Mouse (Mus musculus): Measurements from ENCODE around the gene Snorc. TPM values are rescaled to one million over a fixed set of nuclear protein-coding genes. Genes with fewer than 3 reads are reported as not detected.
"Not testable (repeated sequence)": the region's sequence is repeated elsewhere in the genome, so short reads cannot be mapped to it uniquely, and the experiment has no call there.

Gene Snorc
- under 1 TPM in 1 of 2 experiments, not detected in 1; 0.82 TPM for total RNA-seq (2021)
- long read RNA-seq, experiment 1 = 0 reads
- long read RNA-seq, experiment 2 = 0 reads

DNA sequence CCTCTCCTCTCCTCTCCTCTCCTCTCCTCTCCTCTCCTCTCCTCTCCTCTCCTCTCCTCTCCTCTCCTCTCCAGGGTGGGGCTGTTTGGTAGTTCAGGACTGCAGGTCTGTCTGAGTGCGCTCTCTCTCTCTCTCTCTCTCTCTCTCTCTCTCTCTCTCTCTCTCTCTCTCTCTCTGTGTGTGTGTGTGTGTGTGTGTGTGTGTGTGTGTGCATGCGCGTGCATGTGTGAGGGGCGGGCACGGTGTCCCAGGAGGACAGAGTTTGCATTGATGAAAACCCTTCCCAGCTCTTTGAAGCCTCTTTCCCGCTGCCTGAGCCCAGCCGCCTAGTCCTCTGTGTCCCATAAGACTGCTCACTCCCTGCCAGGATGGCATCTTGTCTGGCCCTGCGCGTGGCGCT is at the start of gene Snorc:
Gene Snorc, plus strand, starts transcription at position 301 of the 400 bp plus-strand sequence.
- not testable (repeated sequence) for DNase-seq (ENCODE audit: low spot score in 2 of 2)

DNA sequence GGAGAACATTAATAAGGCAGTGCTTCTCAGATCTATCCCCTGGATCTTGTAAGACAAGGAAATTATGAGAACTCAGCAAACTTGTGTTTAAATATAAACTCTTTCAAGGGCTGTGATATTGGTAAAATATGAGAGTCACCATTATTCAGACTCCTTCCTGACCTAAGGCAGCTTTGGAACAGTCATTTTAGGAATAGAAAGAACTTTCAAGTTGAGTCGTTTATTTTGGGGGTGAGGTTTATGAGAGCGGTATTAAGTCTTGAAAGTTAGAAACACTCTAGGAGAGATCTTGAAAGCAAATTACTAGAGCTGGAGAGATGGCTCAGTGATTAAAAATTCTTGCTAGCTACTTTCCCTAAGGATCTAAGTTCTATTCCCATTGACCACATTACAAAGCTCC is 34.9 kb upstream of the Snorc start:
- no peak for DNase-seq (ENCODE audit: low spot score in 2 of 2)

- DNase-seq (ENCODE audit: low spot score in 2 of 2) = no peak
Observed at GRCm38 (mm10) chr1:87436583-87436982, 33.5 kb upstream of the Snorc start.

DNA sequence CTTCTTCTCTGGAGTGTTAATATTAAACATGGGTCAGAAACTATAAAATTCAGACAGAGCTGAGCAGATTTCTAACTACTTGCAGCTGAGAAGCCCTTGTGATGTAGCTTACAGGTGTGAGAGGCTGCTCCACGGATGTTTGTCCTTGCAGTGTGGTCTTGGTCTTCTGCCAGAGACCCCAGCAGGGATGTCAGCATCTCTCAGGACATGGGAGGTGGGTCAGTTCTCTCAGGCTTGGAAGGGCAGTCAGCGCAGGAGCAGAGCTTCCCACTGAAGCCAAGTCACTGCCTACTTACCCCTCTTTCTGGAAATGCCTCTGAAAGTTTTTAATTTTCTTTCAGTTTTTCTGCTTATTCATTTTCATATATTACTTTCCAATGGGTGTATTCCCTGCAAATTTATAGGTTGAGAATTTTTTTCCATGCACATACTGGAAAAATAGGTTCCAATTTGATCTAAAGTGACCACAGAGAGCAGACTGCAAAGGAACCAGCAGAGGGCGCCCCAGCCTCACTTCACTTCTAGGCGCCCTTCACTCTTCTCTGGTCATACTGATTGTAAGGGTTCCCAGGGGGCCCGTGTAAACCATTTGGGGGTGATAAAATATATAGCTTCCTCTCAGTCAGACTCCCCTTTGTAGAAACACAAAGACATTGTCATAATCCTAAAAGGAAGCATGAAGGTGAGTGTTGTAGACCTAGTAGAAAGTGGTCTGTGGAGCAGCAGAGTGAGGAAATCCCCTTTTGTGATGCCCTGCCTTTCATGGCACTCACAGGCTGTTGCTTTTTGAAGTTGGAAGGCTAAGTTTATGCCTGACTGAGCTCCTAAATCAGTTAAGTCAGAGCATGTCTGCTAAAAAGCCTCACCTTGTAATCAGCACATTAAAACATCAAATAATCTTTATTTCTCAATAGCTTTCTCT is 22.6 kb upstream of the Snorc start:
- DNase-seq (ENCODE audit: low spot score in 2 of 2) = peak; percentile 71 to 80

GRCm38 (mm10) chr1:87449432-87449831 is 20.6 kb upstream of the Snorc start:
- DNase-seq (ENCODE audit: low spot score in 2 of 2) = no peak

- DNase-seq (ENCODE audit: low spot score in 2 of 2) = no peak
Observed at GRCm38 (mm10) chr1:87456425-87456824, 13.6 kb upstream of the Snorc start.

GRCm38 (mm10) chr1:87458045-87458444 is 12.0 kb upstream of the Snorc start:
- no peak for DNase-seq (ENCODE audit: low spot score in 2 of 2)

DNA sequence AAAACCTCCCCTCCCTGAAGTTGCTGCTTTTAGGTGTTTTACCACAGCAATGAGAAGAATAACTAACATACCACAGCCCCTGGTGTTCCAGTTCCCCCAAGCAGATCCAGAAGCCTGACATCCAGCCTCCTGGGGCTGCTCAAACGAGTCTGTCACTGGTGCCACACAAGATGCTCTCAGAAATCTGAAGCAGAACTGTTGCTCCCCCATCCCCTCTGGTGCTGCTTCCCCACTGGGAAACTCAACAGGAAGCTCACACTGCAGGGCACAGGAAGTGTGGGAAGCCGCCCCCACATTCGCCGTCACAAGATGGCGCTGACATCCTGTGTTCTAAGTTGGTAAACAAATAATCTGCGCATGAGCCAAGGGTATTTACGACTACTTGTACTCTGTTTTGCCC is 10.2 kb upstream of the Snorc start:
- not testable (repeated sequence) for DNase-seq (ENCODE audit: low spot score in 2 of 2)

DNA sequence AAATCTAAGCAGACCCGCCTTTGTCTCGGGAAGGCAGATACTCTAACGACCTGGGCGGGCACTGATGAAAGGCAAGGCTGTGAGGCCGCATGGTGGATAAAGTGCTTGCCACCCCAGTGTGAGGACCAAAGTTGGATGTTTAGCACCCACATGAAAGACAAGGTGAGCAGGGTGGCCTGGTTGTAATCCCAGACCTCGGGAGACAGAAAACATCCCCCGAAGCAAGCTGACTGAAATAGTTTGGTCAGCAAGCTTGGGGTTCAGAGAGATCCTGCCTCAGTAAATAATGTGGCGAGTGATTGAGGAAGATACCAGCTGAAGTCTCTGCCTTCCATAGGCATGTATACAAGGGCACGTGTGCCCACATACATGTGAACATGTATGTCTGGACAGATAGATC is 2.6 kb upstream of the Snorc start:
- DNase-seq (ENCODE audit: low spot score in 2 of 2) = peak in 1 of 2 experiments; percentile 1

DNA sequence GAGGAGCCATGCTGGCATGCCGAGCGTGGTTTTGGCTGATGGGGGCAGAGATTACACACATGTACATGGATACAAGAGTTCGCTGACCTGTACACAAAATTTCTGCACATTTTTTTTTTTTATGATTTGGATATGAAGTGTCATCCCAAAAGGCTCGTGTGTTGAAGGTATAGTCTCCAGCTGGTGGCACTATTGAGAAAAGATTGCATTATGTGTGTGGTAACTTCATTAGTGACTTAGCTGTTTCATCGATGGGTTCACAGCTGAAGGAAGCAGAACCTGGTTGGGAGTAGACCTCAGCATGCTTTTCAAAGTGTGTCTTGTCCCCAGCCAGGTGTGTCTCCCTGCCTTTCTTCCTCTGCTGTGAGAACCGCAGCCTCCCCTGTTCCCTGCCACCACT is 1.8 kb upstream of the Snorc start:
- DNase-seq (ENCODE audit: low spot score in 2 of 2) = peak in 1 of 2 experiments; percentile 20

GRCm38 (mm10) chr1:87471914-87472313 is 1.8 kb downstream of the Snorc start:
- peak in 1 of 2 experiments; percentile 4 for DNase-seq (ENCODE audit: low spot score in 2 of 2)

- no peak for DNase-seq (ENCODE audit: low spot score in 2 of 2)
Observed at GRCm38 (mm10) chr1:87472576-87472975, 2.5 kb downstream of the Snorc start.

- peak; percentile 72 to 78 for DNase-seq (ENCODE audit: low spot score in 2 of 2)
Observed at GRCm38 (mm10) chr1:87475076-87475895, 5.2 kb downstream of the Snorc start.

- DNase-seq (ENCODE audit: low spot score in 2 of 2) = no peak
Observed at GRCm38 (mm10) chr1:87482546-87482945, 12.5 kb downstream of the Snorc start.

DNA sequence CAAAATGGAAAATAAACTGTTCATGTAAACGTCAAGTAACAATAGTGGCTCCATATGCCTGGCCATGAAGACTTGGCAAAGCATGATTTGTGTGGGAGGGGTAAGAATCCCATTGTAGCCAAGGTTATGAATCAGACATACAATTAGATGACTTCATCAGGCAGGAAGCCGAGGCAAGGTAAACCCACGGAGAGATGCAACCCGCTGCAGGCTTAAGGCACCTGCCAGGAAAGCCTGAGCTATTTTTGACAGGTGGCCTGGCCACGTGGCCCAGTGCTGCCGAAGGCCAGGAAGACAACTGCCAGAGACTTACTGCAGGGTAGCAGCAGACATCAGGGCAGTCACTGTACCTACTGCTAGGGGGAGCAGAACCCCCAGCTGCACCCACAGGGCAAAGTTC is 16.3 kb downstream of the Snorc start:
- peak; percentile 63 to 69 for DNase-seq (ENCODE audit: low spot score in 2 of 2)

GRCm38 (mm10) chr1:87492285-87492684 is 22.2 kb downstream of the Snorc start:
- DNase-seq (ENCODE audit: low spot score in 2 of 2) = no peak

GRCm38 (mm10) chr1:87493542-87493941 is 23.5 kb downstream of the Snorc start:
- DNase-seq (ENCODE audit: low spot score in 2 of 2) = no peak

- no peak for DNase-seq (ENCODE audit: low spot score in 2 of 2)
Observed at GRCm38 (mm10) chr1:87505524-87505923, 35.5 kb downstream of the Snorc start.

DNA sequence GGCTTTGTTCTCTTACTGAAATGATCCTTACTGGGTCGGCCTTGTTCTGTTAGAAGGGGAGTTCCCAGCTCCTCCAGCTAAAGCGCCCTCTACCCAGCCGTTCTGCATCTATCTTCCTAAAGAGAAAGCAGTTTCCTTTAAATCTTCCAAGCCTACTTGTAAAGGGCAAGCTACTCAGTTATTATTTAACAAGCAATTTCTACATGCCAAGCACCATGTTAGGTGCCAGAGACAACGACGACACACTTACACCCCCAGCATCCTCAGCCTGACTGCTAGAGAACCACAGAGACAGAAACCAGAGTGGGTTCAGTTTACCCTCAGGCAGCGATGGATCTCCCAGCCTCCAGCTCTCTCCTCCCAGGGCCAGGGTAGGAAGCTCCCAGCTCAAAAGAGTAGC is 37.8 kb downstream of the Snorc start:
- no peak for DNase-seq (ENCODE audit: low spot score in 2 of 2)

DNA sequence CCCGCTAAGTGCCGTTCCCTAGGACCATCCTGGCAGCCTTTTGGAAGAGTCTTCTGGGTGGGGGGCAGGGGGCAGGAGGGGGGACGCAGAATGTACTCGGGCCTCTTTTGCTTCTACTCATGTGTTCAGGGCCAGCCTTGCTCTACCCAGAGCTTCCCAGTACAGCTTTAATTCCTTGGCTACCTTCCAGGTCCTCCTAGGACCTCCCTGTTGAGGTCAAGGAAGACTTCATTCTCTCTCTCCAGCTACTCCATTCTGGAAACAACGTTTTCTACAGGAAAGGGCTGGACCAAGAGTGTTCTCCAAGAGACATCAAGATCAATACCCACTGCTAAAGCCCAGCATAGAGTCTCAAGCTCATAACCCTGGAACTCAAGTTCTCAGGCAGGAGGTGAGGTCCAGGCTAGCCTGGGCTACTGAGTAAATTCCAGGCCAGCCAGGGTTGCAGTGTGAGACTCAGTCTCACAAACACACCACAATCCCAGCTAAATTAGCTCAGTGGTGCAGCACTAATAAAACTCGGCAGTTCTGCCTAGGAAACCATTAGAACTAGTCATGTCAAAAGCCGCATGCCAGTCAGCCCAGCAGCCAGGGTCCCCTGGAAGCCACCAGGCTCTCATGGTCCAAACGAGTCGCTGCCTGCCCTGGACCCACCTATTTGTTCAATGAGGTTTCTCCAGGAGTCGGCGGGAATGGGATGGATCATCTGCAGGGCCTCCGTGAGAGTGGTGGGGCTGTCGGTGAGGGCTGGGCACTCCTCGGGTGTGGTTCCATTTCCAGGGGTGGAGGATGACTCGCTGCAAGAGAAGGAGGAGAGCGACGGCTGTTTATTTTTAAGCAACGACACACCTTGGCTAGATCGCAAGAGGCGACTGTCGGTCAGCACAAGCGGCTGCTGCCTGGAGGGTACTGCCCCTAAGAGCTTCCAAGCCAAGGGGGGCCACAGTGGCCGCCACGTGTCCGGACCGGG is 38.8 kb downstream of the Snorc start:
- DNase-seq (ENCODE audit: low spot score in 2 of 2) = peak in 1 of 2 experiments; percentile 44

Data from left cerebral cortex, adult 18-20 months (tissue).